Mouse (Mus musculus): ENCODE results near the gene Rpl38.
"Not testable (repeated sequence)": the region's sequence is repeated elsewhere in the genome, so short reads cannot be mapped to it uniquely, and the experiment has no call there.

Gene Rpl38

GRCm38 (mm10) chr11:114657737-114658136, 10.6 kb upstream of the Rpl38 start:
- peak; percentile 64 for DNase-seq

GRCm38 (mm10) chr11:114662161-114662560, 6.2 kb upstream of the Rpl38 start:
- no peak for DNase-seq

GRCm38 (mm10) chr11:114662746-114663362, 5.5 kb upstream of the Rpl38 start:
- DNase-seq: peak; percentile 60

GRCm38 (mm10) chr11:114664164-114664563, 4.2 kb upstream of the Rpl38 start:
- no peak for DNase-seq

GRCm38 (mm10) chr11:114665463-114665862, 2.9 kb upstream of the Rpl38 start:
- no peak for DNase-seq

- no peak for DNase-seq
These were observed 1.5 kb upstream of the Rpl38 start for GRCm38 (mm10) chr11:114666786-114667185.

GRCm38 (mm10) chr11:114667236-114667931, 940 bp upstream of the Rpl38 start:
- DNase-seq: no peak

GRCm38 (mm10) chr11:114667932-114668285, 415 bp upstream of the Rpl38 start:
- peak; percentile 54 for DNase-seq

GRCm38 (mm10) chr11:114668741-114669623, 658 bp downstream of the Rpl38 start:
- DNase-seq: peak; percentile 71

GRCm38 (mm10) chr11:114669651-114670168, 1.4 kb downstream of the Rpl38 start:
- no peak for DNase-seq

- DNase-seq: no peak
These were observed 2.8 kb downstream of the Rpl38 start for GRCm38 (mm10) chr11:114671147-114671546.

GRCm38 (mm10) chr11:114672794-114673718, 4.7 kb downstream of the Rpl38 start:
- DNase-seq: peak; percentile 52

- no peak for DNase-seq
These were observed 5.4 kb downstream of the Rpl38 start for GRCm38 (mm10) chr11:114673719-114674050.

GRCm38 (mm10) chr11:114674180-114674579, 5.9 kb downstream of the Rpl38 start:
- DNase-seq: no peak

GRCm38 (mm10) chr11:114674796-114675195, 6.5 kb downstream of the Rpl38 start:
- DNase-seq: not testable (repeated sequence)

GRCm38 (mm10) chr11:114675341-114675825, 7.1 kb downstream of the Rpl38 start, which contains the start of gene Ttyh2:
TSS of gene Ttyh2 (plus strand) at chr11:114675431.
- peak; percentile 92 for DNase-seq

- DNase-seq: peak; percentile 39
These were observed 7.6 kb downstream of the Rpl38 start for GRCm38 (mm10) chr11:114675826-114676401.

- DNase-seq: no peak
These were observed 8.1 kb downstream of the Rpl38 start for GRCm38 (mm10) chr11:114676431-114676830.

GRCm38 (mm10) chr11:114676896-114677530, 8.7 kb downstream of the Rpl38 start:
- no peak for DNase-seq

- DNase-seq: no peak
These were observed 11.3 kb downstream of the Rpl38 start for GRCm38 (mm10) chr11:114679582-114679981.

- no peak for DNase-seq
These were observed 12.0 kb downstream of the Rpl38 start for GRCm38 (mm10) chr11:114680291-114680690.

Data from liver (tissue).